Mouse (Mus musculus): ENCODE measurements at regions not wholly inside any gene's neighbourhood (a gene's known extent, or its start where the extent isn't known, plus 50 kb on each side); places are given as distances from the start of the nearest gene placed in this dataset.

GRCm38 (mm10) chr2:78011821-78012220 lies 65.6 kb upstream of the Cwc22 start:
- no peak for DNase-seq (ENCODE audit: low spot score)

GRCm38 (mm10) chr2:78011051-78011800 lies 65.1 kb upstream of the Cwc22 start:
- no peak for DNase-seq (ENCODE audit: low spot score)

- DNase-seq (ENCODE audit: low spot score): no peak
These were observed 64.0 kb upstream of the Cwc22 start for GRCm38 (mm10) chr2:78010066-78010690.

- no peak for DNase-seq (ENCODE audit: low spot score)
These were observed 61.9 kb upstream of the Cwc22 start for GRCm38 (mm10) chr2:78008094-78008493.

- DNase-seq (ENCODE audit: low spot score): no peak
These were observed 59.3 kb upstream of the Cwc22 start for GRCm38 (mm10) chr2:78005402-78006021.

GRCm38 (mm10) chr2:78004426-78004825 lies 58.3 kb upstream of the Cwc22 start:
- DNase-seq (ENCODE audit: low spot score): no peak

Data from urinary bladder, postnatal 10 days (tissue).